Mouse (Mus musculus): Measurements from ENCODE around the gene Grap. TPM values are rescaled to one million over a fixed set of nuclear protein-coding genes. Genes with fewer than 3 reads are reported as not detected.

Gene Grap
- total RNA-seq, 2 experiments from 2014 or later, result 3.2 to 3.3 TPM

DNA sequence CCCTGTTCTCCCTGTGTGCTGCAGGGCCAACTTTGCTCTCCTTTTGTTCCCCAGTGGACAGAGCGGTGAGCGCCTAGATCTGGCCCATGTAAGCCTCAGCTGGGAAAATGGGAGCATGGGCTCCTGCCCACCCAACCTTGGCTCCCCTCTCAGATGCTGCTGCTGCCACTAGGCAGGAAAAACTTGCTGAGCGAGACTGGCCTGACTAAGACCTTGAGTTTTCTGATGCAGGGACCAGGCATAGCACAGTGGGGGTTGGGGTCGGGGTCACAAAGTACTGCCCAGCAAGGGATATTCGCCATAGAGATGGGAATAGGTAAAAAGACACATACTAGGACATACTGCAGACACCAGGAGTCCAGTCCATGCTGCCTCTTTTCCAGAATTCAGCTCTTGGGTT is 14.2 kb downstream of the Grap start:
- intact Hi-C loops (cut with DNase I), result no loop called here
- Histone ChIP-seq H3K27ac (no peak overlapping the region), H3K4me3 (no peak overlapping the region)
- no peak for DNase-seq
- TF ChIP-seq CTCF (IDR thresholded peaks at IDR 0.05), result no peak

- no peak for DNase-seq
- Histone ChIP-seq H3K4me3 (no peak overlapping the region), H3K27ac (no peak overlapping the region)
- TF ChIP-seq CTCF (IDR thresholded peaks at IDR 0.05), result no peak
- intact Hi-C loops (cut with DNase I), result no loop called here
Observed at GRCm38 (mm10) chr11:61667782-61668181, 14.7 kb downstream of the Grap start.

- H3K27ac ChIP-seq, result no peak overlapping the region
- no peak for DNase-seq
- no peak for TF ChIP-seq CTCF (IDR thresholded peaks at IDR 0.05)
- H3K4me3 ChIP-seq, result no peak overlapping the region
- intact Hi-C loops (cut with DNase I), result no loop called here
Observed at GRCm38 (mm10) chr11:61669492-61670490, 16.7 kb downstream of the Grap start.

- DNase-seq, result no peak
- no peak overlapping the region for H3K27ac ChIP-seq
- intact Hi-C loops (cut with DNase I), result no loop called here
- H3K4me3 ChIP-seq, result no peak overlapping the region
- no peak for TF ChIP-seq CTCF (IDR thresholded peaks at IDR 0.05)
Observed at GRCm38 (mm10) chr11:61671781-61672383, 18.8 kb downstream of the Grap start.

GRCm38 (mm10) chr11:61673686-61674085 is 20.6 kb downstream of the Grap start:
- TF ChIP-seq CTCF (IDR thresholded peaks at IDR 0.05), result peak; percentile 51
- H3K27ac ChIP-seq, result no peak overlapping the region
- intact Hi-C loops (cut with DNase I), result no loop called here
- H3K4me3 ChIP-seq, result no peak overlapping the region
- peak; percentile 56 for DNase-seq

- no peak for TF ChIP-seq CTCF (IDR thresholded peaks at IDR 0.05)
- intact Hi-C loops (cut with DNase I), result no loop called here
- DNase-seq, result no peak
- H3K27ac ChIP-seq, result no peak overlapping the region
- H3K4me3 ChIP-seq, result no peak overlapping the region
Observed at GRCm38 (mm10) chr11:61674151-61674838, 21.2 kb downstream of the Grap start.

DNA sequence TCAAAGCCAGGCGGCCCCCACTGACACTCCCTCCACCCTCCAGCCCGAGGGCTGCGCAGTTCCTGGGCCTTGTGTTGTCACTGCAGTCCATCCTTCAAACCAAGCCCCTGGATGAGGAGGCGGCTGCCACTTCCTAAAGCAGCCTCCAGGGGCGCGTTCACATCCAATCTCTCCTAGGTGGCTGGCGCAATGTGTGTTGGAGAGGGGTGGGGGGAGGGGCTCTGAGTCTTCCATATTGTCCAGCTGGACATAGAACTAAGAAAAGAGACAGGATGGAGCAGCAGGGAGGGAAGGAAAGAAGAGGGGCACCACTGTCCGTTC is 21.7 kb downstream of the Grap start:
- peak; percentile 25; the same call in 1 of the 2 replicates for TF ChIP-seq CTCF (IDR thresholded peaks at IDR 0.05)
- H3K4me3 ChIP-seq, result no peak overlapping the region
- H3K27ac ChIP-seq, result no peak overlapping the region
- no peak for DNase-seq
- intact Hi-C loops (cut with DNase I), result no loop called here

- no peak for TF ChIP-seq CTCF (IDR thresholded peaks at IDR 0.05)
- H3K27ac ChIP-seq, result no peak overlapping the region
- intact Hi-C loops (cut with DNase I), result no loop called here
- no peak overlapping the region for H3K4me3 ChIP-seq
- DNase-seq, result no peak
Observed at GRCm38 (mm10) chr11:61675332-61675731, 22.3 kb downstream of the Grap start.

GRCm38 (mm10) chr11:61676216-61676854 is 23.3 kb downstream of the Grap start:
- no peak for DNase-seq
- TF ChIP-seq CTCF (IDR thresholded peaks at IDR 0.05), result no peak
- intact Hi-C loops (cut with DNase I), result no loop called here
- no peak overlapping the region for H3K27ac ChIP-seq
- H3K4me3 ChIP-seq, result no peak overlapping the region

DNA sequence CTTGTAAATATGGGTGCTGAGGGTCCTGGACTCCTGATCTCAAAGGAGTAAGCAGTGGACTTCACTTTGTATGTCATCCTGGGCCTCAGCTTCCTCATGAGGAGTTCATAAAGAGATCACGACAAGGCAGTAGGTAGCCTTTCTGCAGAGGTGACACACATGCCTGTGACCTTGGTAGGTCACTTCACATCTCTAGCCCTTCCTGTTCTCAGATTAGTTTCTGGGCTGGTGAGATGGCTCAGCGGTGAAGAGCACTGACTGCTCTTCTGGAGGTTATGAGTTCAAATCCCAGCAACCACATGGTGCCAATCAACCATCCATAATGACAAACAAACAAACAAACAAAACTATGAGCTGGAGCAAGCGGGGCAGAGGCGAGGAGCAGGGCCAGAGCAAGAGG is 24.6 kb downstream of the Grap start:
- TF ChIP-seq CTCF (IDR thresholded peaks at IDR 0.05), result no peak
- DNase-seq, result no peak
- intact Hi-C loops (cut with DNase I), result no loop called here
- Histone ChIP-seq H3K4me3 (no peak overlapping the region), H3K27ac (no peak overlapping the region)

GRCm38 (mm10) chr11:61679091-61679866 is 26.2 kb downstream of the Grap start:
- Histone ChIP-seq H3K4me3 (no peak overlapping the region), H3K27ac (no peak overlapping the region)
- no peak for TF ChIP-seq CTCF (IDR thresholded peaks at IDR 0.05)
- intact Hi-C loops (cut with DNase I), result no loop called here
- DNase-seq, result no peak

Data from gastrocnemius, adult 2 months (tissue).